9 mouse cellular contexts compared by ENCODE assay signal in the genomic region with DNA sequence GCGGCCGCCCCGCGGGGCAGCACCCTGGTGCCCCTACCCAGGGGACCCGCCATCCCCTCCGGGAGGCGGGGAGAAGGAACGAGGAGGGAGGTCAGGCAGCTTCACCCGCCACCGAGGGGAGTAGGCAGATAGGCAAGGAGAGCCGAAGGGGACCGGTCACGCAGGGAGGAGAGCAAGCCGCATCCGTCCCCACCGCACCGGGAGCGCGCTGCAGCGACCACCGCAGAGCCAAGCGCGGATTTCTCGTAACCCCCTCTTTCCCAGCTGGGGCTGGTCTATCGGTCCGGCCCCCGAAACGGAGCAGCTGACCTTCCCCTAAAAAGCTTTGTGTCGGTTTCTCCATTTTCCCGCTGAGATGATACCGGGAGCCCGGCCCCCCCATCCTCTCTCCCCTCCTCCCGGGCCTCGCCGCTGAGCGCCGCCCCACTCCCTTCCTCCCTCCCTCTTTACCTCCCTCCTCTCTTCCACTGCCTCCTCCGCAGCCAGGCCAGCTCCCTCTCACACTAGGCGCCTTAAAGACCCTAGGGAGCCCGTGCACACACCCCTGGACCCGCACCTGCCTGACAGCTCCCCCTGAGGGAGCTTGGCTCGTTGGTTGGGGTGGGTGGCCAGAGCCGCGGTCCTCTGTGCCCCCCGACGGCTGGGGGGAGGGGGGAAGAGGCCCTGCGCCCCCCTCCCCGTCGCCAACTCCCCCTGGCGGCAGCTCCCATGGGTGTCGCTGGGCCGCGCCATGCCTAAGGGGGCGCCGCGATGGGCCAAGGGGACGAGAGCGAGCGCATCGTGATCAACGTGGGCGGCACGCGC. TPM values are rescaled to one million over a fixed set of nuclear protein-coding genes. Genes with fewer than 3 reads are reported as not detected.
A peak's percentile ranks its signal among the peaks of the same experiment; 100 is the strongest.
DNase-seq lines count a peak whose midpoint lies in the region; ATAC-seq and TF ChIP-seq lines count a peak whose summit lies in the region.
"Had no signal": no experiment of that assay in that cellular context is flagged by ENCODE, and none has a peak within 500 bp of the region (broad histone marks: within the 10 kb centered on the region; RNA-seq: fewer than 3 reads in every experiment).

No protein-coding gene starts in this region.

- peak overlapping the region; percentile 46 for H3K4me3 ChIP-seq in lung, embryonic 15.5 days
- no peak overlapping the region for H3K4me3 ChIP-seq in lung, adult 2 months (replicated peaks; ENCODE audit: extremely low read depth, low read depth, low read length)
- peak overlapping the region; percentile 50 for H3K4me3 ChIP-seq in intestine, embryonic 16.5 days (ENCODE audit: low read length)
- H3K4me3 ChIP-seq in midbrain, embryonic 11.5 days (ENCODE audit: low read depth, low read length) = peak overlapping the region; percentile 42
- peak overlapping the region; percentile 36 for H3K4me3 ChIP-seq in stomach, postnatal 0 days (ENCODE audit: low read depth, low read length)

- H3K9ac ChIP-seq in lung, embryonic 15.5 days = no peak overlapping the region
- peak overlapping the region; percentile 32; the same call in 1 of the 2 replicates for H3K9ac ChIP-seq in intestine, embryonic 16.5 days (ENCODE audit: low read depth, low read length)
- peak overlapping the region; percentile 64 for H3K9ac ChIP-seq in midbrain, embryonic 11.5 days (ENCODE audit: low read length)
- no peak overlapping the region for H3K9ac ChIP-seq in stomach, postnatal 0 days (ENCODE audit: low read length)

- H3K36me3 ChIP-seq in lung, embryonic 15.5 days = no peaks in the 10 kb centered on the region
- no peaks in the 10 kb centered on the region for H3K36me3 ChIP-seq in intestine, embryonic 16.5 days (ENCODE audit: control insufficient read depth, insufficient read depth, low read length)
- no peaks in the 10 kb centered on the region for H3K36me3 ChIP-seq in midbrain, embryonic 11.5 days (ENCODE audit: control insufficient read depth, insufficient read depth, low read length)
- no peaks in the 10 kb centered on the region for H3K36me3 ChIP-seq in stomach, postnatal 0 days (ENCODE audit: control insufficient read depth, insufficient read depth, low read length)

- peaks cover 74% of the 10 kb centered on the region for H3K27me3 ChIP-seq in lung, embryonic 15.5 days
- peaks cover 55% of the 10 kb centered on the region for H3K27me3 ChIP-seq in intestine, embryonic 16.5 days (replicated peaks; ENCODE audit: control insufficient read depth, insufficient read depth, low read length)
- H3K27me3 ChIP-seq in midbrain, embryonic 11.5 days (ENCODE audit: control insufficient read depth, insufficient read depth, low read length) = peaks cover 57% of the 10 kb centered on the region
- peaks cover 33% of the 10 kb centered on the region for H3K27me3 ChIP-seq in stomach, postnatal 0 days (ENCODE audit: control insufficient read depth, insufficient read depth, low read length)

- no peaks in the 10 kb centered on the region for H3K9me3 ChIP-seq in lung, embryonic 15.5 days
- no peaks in the 10 kb centered on the region for H3K9me3 ChIP-seq in intestine, embryonic 16.5 days (ENCODE audit: control insufficient read depth, low read length)
- H3K9me3 ChIP-seq in midbrain, embryonic 11.5 days (ENCODE audit: control insufficient read depth, low read length) = no peaks in the 10 kb centered on the region
- H3K9me3 ChIP-seq in stomach, postnatal 0 days (ENCODE audit: control insufficient read depth, low read length) = no peaks in the 10 kb centered on the region

- no peak for TF ChIP-seq EP300 in stomach, postnatal 0 days (optimal IDR thresholded peaks at IDR 0.05)

- no peak for DNase-seq in lung, adult 2 months
- DNase-seq in cerebellum, postnatal 36 days = peak; percentile 60 to 70
- DNase-seq in midbrain, embryonic 11.5 days (ENCODE audit: low spot score, missing footprints) = peak; percentile 91
- no peak for DNase-seq in stomach, postnatal 0 days (ENCODE audit: low spot score)
- no peak for DNase-seq in spleen, adult 12 weeks (ENCODE audit: low spot score)
- DNase-seq in adrenal gland, adult 8-10 months = no peak

- no peak for TF ChIP-seq POLR2A in lung, adult 2 months (IDR thresholded peaks at IDR 0.05; ENCODE audit: borderline replicate concordance, extremely low read depth, low read depth, low read length)

- peak; percentile 12; the same call in 1 of the 2 replicates for ATAC-seq in lung, embryonic 15.5 days (ENCODE audit: borderline replicate concordance, extremely low read depth, low FRiP score, low TSS enrichment)
- ATAC-seq in intestine, embryonic 16.5 days = no peak; the same call in 1 of the 2 replicates
- peak; percentile 43 for ATAC-seq in midbrain, embryonic 11.5 days (ENCODE audit: low FRiP score)
- ATAC-seq in stomach, postnatal 0 days (ENCODE audit: low FRiP score, low TSS enrichment) = peak; percentile 19

- WGBS in lung, embryonic 15.5 days = 2% methylated on average over 58 of the region's 64 CpGs
- WGBS in lung, adult 2 months = 2% methylated on average over 62 of the region's 64 CpGs
- 2% methylated on average over 60 of the region's 64 CpGs for WGBS in intestine, embryonic 16.5 days
- under 1% methylated on average over 55 of the region's 64 CpGs for WGBS in midbrain, embryonic 11.5 days
- WGBS in stomach, postnatal 0 days = 1% methylated on average over 53 of the region's 64 CpGs

- peaks cover 15% of the 10 kb centered on the region for H3K4me1 ChIP-seq in lung, embryonic 15.5 days
- no peaks in the 10 kb centered on the region for H3K4me1 ChIP-seq in lung, adult 2 months (ENCODE audit: control insufficient read depth, insufficient read depth, low read length)
- H3K4me1 ChIP-seq in intestine, embryonic 16.5 days (ENCODE audit: control insufficient read depth, insufficient read depth, low read length) = peaks cover 15% of the 10 kb centered on the region
- peaks cover 4% of the 10 kb centered on the region; the same call in 1 of the 2 replicates for H3K4me1 ChIP-seq in midbrain, embryonic 11.5 days (ENCODE audit: control insufficient read depth, insufficient read depth, low read length)
- no peaks in the 10 kb centered on the region for H3K4me1 ChIP-seq in stomach, postnatal 0 days (replicated peaks; ENCODE audit: control insufficient read depth, insufficient read depth)

- no peak for TF ChIP-seq CTCF in lung, adult 2 months (IDR thresholded peaks at IDR 0.05; ENCODE audit: insufficient read depth, low read length)
- TF ChIP-seq CTCF in stomach, postnatal 0 days (IDR thresholded peaks at IDR 0.05; ENCODE audit: low read depth) = peak; percentile 34

- peak overlapping the region; percentile 88 for H3K4me2 ChIP-seq in lung, embryonic 15.5 days
- peak overlapping the region; percentile 90 for H3K4me2 ChIP-seq in intestine, embryonic 16.5 days (ENCODE audit: low read depth, low read length)
- peak overlapping the region; percentile 92 for H3K4me2 ChIP-seq in midbrain, embryonic 11.5 days
- peak overlapping the region; percentile 64 for H3K4me2 ChIP-seq in stomach, postnatal 0 days (replicated peaks; ENCODE audit: low read depth)

- no peak overlapping the region for H3K27ac ChIP-seq in lung, embryonic 15.5 days
- H3K27ac ChIP-seq in intestine, embryonic 16.5 days (ENCODE audit: low read length) = no peak overlapping the region
- H3K27ac ChIP-seq in midbrain, embryonic 11.5 days (ENCODE audit: low read depth, low read length) = no peak overlapping the region
- H3K27ac ChIP-seq in stomach, postnatal 0 days (replicated peaks) = no peak overlapping the region
- H3K27ac ChIP-seq: macrophage had no signal

RNA-seq across cellular contexts. Expression of a gene that starts 0.8 kb away (rescaled TPM):
- polyA plus RNA-seq in lung, embryonic 15.5 days (2015; fragmentation: Nextera tagmentation; extraction: Ambion mirVana) = 0.24 and 0.37 TPM in 2 replicates
- polyA plus RNA-seq in lung, adult 2 months (2012; rRNA removed) = 0.32 and 0.40 TPM in 2 replicates
- polyA plus RNA-seq in intestine, embryonic 16.5 days (2015; fragmentation: Nextera tagmentation; extraction: Ambion mirVana) = 0.27 and 0.50 TPM in 2 replicates
- 1.4 and 1.8 TPM in 2 replicates for polyA plus RNA-seq in midbrain, embryonic 11.5 days (2014; fragmentation: Nextera tagmentation; extraction: Ambion mirVana)
- polyA plus RNA-seq in stomach, postnatal 0 days (2015; fragmentation: Nextera tagmentation; extraction: Ambion mirVana) = 0.18 TPM in 2 replicates
- total RNA-seq in adrenal gland, adult 8-10 months (2022) = under 1 TPM; 0.70 to 0.87 (median 0.77) TPM
- polyA plus RNA-seq: macrophage had no signal

RNA-seq across cellular contexts. Expression of a gene that starts 20.9 kb away (rescaled TPM):
- polyA plus RNA-seq in lung, embryonic 15.5 days (2015; fragmentation: Nextera tagmentation; extraction: Ambion mirVana) = 0.12 and 0.28 TPM in 2 replicates
- 1.1 TPM in 1 of 2 replicates, not detected in the other for polyA plus RNA-seq in lung, adult 2 months (2012; rRNA removed)
- polyA plus RNA-seq in intestine, embryonic 16.5 days (2015; fragmentation: Nextera tagmentation; extraction: Ambion mirVana) = 0.07 and 0.12 TPM in 2 replicates
- polyA plus RNA-seq in midbrain, embryonic 11.5 days (2014; fragmentation: Nextera tagmentation; extraction: Ambion mirVana) = 0.11 TPM in 1 of 2 replicates, not detected in the other
- polyA plus RNA-seq in stomach, postnatal 0 days (2015; fragmentation: Nextera tagmentation; extraction: Ambion mirVana) = 0.50 and 0.79 TPM in 2 replicates
- not detected for total RNA-seq in adrenal gland, adult 8-10 months (2022)
- polyA plus RNA-seq: macrophage had no signal

Comparison
In these comparisons a context has a peak if more than half of its experiments do, and no peak if none do; other contexts are left out.
1. H3K9ac ChIP-seq: peak in intestine, embryonic 16.5 days (single experiment) and midbrain, embryonic 11.5 days (single experiment); none in lung, embryonic 15.5 days (single experiment) and stomach, postnatal 0 days (single experiment).
2. DNase-seq: peak in cerebellum, postnatal 36 days (2 of 2) and midbrain, embryonic 11.5 days (single experiment); none in lung, adult 2 months (single experiment), stomach, postnatal 0 days (single experiment), spleen, adult 12 weeks (single experiment) and adrenal gland, adult 8-10 months (single experiment).
3. Peak in every context shown above with its lines, with median percentiles within 50 percentile points of each other: H3K4me2 ChIP-seq.